Mouse (Mus musculus): Measurements from ENCODE around the gene Emilin1. TPM values are rescaled to one million over a fixed set of nuclear protein-coding genes. Genes with fewer than 3 reads are reported as not detected.

Gene Emilin1
- total and polyA plus RNA-seq, 3 experiments = 0.11 to 0.63 (median 0.34) TPM

GRCm38 (mm10) chr5:30908426-30909299 is 4.5 kb upstream of the Emilin1 start:
- Histone ChIP-seq H3K9me3 (replicated peaks; ENCODE audit: low read length) (no peaks in the 10 kb centered on the region), H3K27me3 (replicated peaks) (peaks cover 9% of the 10 kb centered on the region), H3K36me3 (replicated peaks in 1 of 2; ENCODE audit: control insufficient read depth in 1 of 2, insufficient read depth in 1 of 2, low read length in 1 of 2) (peaks cover 24 to 26% of the 10 kb centered on the region in 2 experiments), H3K27ac (ENCODE audit: insufficient read depth, low read depth) (no peak overlapping the region), H3K4me3 (replicated peaks in 1 of 3; ENCODE audit: low read depth in 2 of 3, low read length in 2 of 3, poor library complexity in 1 of 3) (no peak overlapping the region), H3K4me1 (ENCODE audit: control insufficient read depth in 1 of 2, insufficient read depth in 2 of 2) (peaks cover 2 to 29% of the 10 kb centered on the region in 2 experiments; a peak in 3 of 4 replicates), H3K79me2 (replicated peaks; ENCODE audit: control insufficient read depth, extremely low read depth, insufficient read depth, poor library complexity, severe bottlenecking) (peaks cover 26% of the 10 kb centered on the region), H3K4me2 (ENCODE audit: insufficient read depth, low read depth, poor library complexity, severe bottlenecking) (peak overlapping the region; percentile 83), H3K9ac (ENCODE audit: insufficient read depth, low read depth) (peak overlapping the region; percentile 58)
- dilution Hi-C loops (cut with MboI; ENCODE audit: extremely low pct_ligation_motif_present, extremely low pct_unique_long_range_greater_than_20kb, low sequenced_read_pairs) = no loop called here
- in situ Hi-C loops (cut with MboI; ENCODE audit: low pct_ligation_motif_present, low pct_unique_long_range_greater_than_20kb, low sequenced_read_pairs) = no loop called here
- TF ChIP-seq UBTF (IDR thresholded peaks at IDR 0.05; ENCODE audit: low read depth, low read length) (no peak), ETS1 (conservative IDR thresholded peaks at IDR 0.05; ENCODE audit: low read depth, low read length) (no peak), NRF1 (IDR thresholded peaks at IDR 0.05; ENCODE audit: low read depth, low read length) (no peak), MYC (IDR thresholded peaks at IDR 0.05; ENCODE audit: low read depth, low read length) (no peak), ELF1 (IDR thresholded peaks at IDR 0.05; ENCODE audit: low read depth, low read length) (no peak), MAZ (IDR thresholded peaks at IDR 0.05; ENCODE audit: low read depth, low read length) (no peak)
- DNase-seq (ENCODE audit: extremely low read depth) = no peak

GRCm38 (mm10) chr5:30909300-30909659 is 3.9 kb upstream of the Emilin1 start:
- Histone ChIP-seq H3K4me1 (ENCODE audit: control insufficient read depth in 1 of 2, insufficient read depth in 2 of 2) (peaks cover 2 to 29% of the 10 kb centered on the region in 2 experiments; a peak in 3 of 4 replicates), H3K79me2 (replicated peaks; ENCODE audit: control insufficient read depth, extremely low read depth, insufficient read depth, poor library complexity, severe bottlenecking) (peaks cover 26% of the 10 kb centered on the region), H3K27me3 (replicated peaks) (peaks cover 9% of the 10 kb centered on the region), H3K4me3 (replicated peaks in 1 of 3; ENCODE audit: low read depth in 2 of 3, low read length in 2 of 3, poor library complexity in 1 of 3) (no peak overlapping the region), H3K9ac (ENCODE audit: insufficient read depth, low read depth) (no peak overlapping the region), H3K9me3 (replicated peaks; ENCODE audit: low read length) (no peaks in the 10 kb centered on the region), H3K27ac (ENCODE audit: insufficient read depth, low read depth) (no peak overlapping the region), H3K4me2 (ENCODE audit: insufficient read depth, low read depth, poor library complexity, severe bottlenecking) (no peak overlapping the region), H3K36me3 (replicated peaks in 1 of 2; ENCODE audit: control insufficient read depth in 1 of 2, insufficient read depth in 1 of 2, low read length in 1 of 2) (peaks cover 18 to 20% of the 10 kb centered on the region in 2 experiments)
- dilution Hi-C loops (cut with MboI; ENCODE audit: extremely low pct_ligation_motif_present, extremely low pct_unique_long_range_greater_than_20kb, low sequenced_read_pairs) (no loop called here), in situ Hi-C loops (cut with MboI; ENCODE audit: low pct_ligation_motif_present, low pct_unique_long_range_greater_than_20kb, low sequenced_read_pairs) (no loop called here)
- no peak for DNase-seq (ENCODE audit: extremely low read depth)
- TF ChIP-seq CTCF (conservative IDR thresholded peaks at IDR 0.05 in 1 of 2, IDR thresholded peaks at IDR 0.05 in 1 of 2; ENCODE audit: low read depth in 2 of 2, low read length in 2 of 2) = no peak
- TF ChIP-seq SMC3 (IDR thresholded peaks at IDR 0.05; ENCODE audit: low read depth, low read length) = no peak
- TF ChIP-seq TCF12 (IDR thresholded peaks at IDR 0.05; ENCODE audit: low read depth, low read length) = no peak
- no peak for TF ChIP-seq SIN3A (IDR thresholded peaks at IDR 0.05; ENCODE audit: low read length)
- no peak for TF ChIP-seq RCOR1 (conservative IDR thresholded peaks at IDR 0.05; ENCODE audit: low read depth, low read length)
- TF ChIP-seq NELFE (IDR thresholded peaks at IDR 0.05; ENCODE audit: low read depth, low read length) = no peak
- TF ChIP-seq ZKSCAN1 (IDR thresholded peaks at IDR 0.05; ENCODE audit: borderline replicate concordance, low read depth, low read length) = no peak
- TF ChIP-seq EP300 (IDR thresholded peaks at IDR 0.05; ENCODE audit: low read length) = no peak
- no peak for TF ChIP-seq USF1 (IDR thresholded peaks at IDR 0.05; ENCODE audit: low read depth, low read length)
- no peak for TF ChIP-seq IRF4 (IDR thresholded peaks at IDR 0.05; ENCODE audit: low read depth, low read length)
- no peak for TF ChIP-seq MAFK (IDR thresholded peaks at IDR 0.05; ENCODE audit: insufficient replicate concordance, low read length)
- no peak for TF ChIP-seq BHLHE40 (IDR thresholded peaks at IDR 0.05; ENCODE audit: low read depth, low read length)
- TF ChIP-seq CHD1 (IDR thresholded peaks at IDR 0.05; ENCODE audit: low read depth, low read length) = no peak
- TF ChIP-seq ELF1 (IDR thresholded peaks at IDR 0.05; ENCODE audit: low read depth, low read length) = no peak
- TF ChIP-seq NRF1 (IDR thresholded peaks at IDR 0.05; ENCODE audit: low read depth, low read length) = no peak
- TF ChIP-seq CHD2 (IDR thresholded peaks at IDR 0.05; ENCODE audit: low read length) = no peak
- no peak for TF ChIP-seq POLR2AphosphoS2 (IDR thresholded peaks at IDR 0.05; ENCODE audit: low read depth, low read length)
- no peak for TF ChIP-seq ZNF384 (IDR thresholded peaks at IDR 0.05; ENCODE audit: low read depth, low read length)

Measured in CH12.LX (cell line).